In the genomic region with DNA sequence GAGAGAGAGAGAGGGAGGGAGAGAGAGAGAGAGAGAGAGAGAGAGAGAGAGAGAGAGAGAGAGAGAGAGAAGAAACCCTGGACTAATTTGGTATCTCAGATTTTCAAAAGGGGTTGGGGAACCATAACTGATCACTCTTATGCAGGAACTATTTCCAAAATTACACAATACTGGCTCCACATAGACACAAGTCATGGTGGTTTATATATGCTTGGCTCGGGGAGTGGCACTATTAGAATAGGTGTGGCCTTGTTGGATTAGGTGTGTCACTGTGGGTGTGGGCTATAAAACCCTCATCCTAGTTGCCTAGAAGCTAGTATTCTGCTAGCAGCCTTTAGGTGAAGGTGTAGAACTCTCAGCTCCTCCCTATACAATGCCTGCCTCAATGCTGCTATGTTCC, we compare ENCODE assay signal across 24 mouse cellular contexts. TPM values are rescaled to one million over a fixed set of nuclear protein-coding genes. Genes with fewer than 3 reads are reported as not detected.
DNase-seq lines count a peak whose midpoint lies in the region; ATAC-seq and TF ChIP-seq lines count a peak whose summit lies in the region.
"Had no signal": no experiment of that assay in that cellular context is flagged by ENCODE, and none has a peak within 500 bp of the region (broad histone marks: within the 10 kb centered on the region; RNA-seq: fewer than 3 reads in every experiment).

No protein-coding gene starts in this region.

- H3K36me3 ChIP-seq in stomach, postnatal 0 days (ENCODE audit: control insufficient read depth, insufficient read depth, low read length): no peaks in the 10 kb centered on the region
- H3K36me3 ChIP-seq in forebrain, embryonic 16.5 days (ENCODE audit: control insufficient read depth, insufficient read depth): no peaks in the 10 kb centered on the region
- H3K36me3 ChIP-seq: embryonic facial prominence, embryonic 13.5 days; embryonic facial prominence, embryonic 15.5 days; forebrain, embryonic 10.5 days; forebrain, embryonic 12.5 days had no signal

- ATAC-seq in granulocyte monocyte progenitor cell, adult 5-6 weeks (replicated peaks; ENCODE audit: poor library complexity, severe bottlenecking): peak; percentile 68
- ATAC-seq in megakaryocyte, adult 5-6 weeks (ENCODE audit: poor library complexity, severe bottlenecking): peak; percentile 52; the same call in 1 of the 2 replicates
- ATAC-seq in stomach, postnatal 0 days (ENCODE audit: low FRiP score, low TSS enrichment): peak; percentile 78; the same call in 1 of the 2 replicates
- ATAC-seq in forebrain, embryonic 16.5 days: no peak
- ATAC-seq: activated CD4-positive, CD25-positive, alpha-beta regulatory T cell, adult 4 months; CD4-positive, CD25-positive, alpha-beta regulatory T cell, adult 4 months; forebrain, embryonic 14.5 days; forebrain, postnatal 0 days; Patski had no signal

- H3K27ac ChIP-seq in stomach, postnatal 0 days (replicated peaks): no peak overlapping the region
- H3K27ac ChIP-seq in forebrain, embryonic 16.5 days (ENCODE audit: low read length): no peak overlapping the region
- H3K27ac ChIP-seq: embryonic facial prominence, embryonic 13.5 days; embryonic facial prominence, embryonic 15.5 days; forebrain, embryonic 10.5 days; forebrain, embryonic 12.5 days had no signal

- H3K9ac ChIP-seq in stomach, postnatal 0 days (ENCODE audit: low read length): no peak overlapping the region
- no peak overlapping the region for H3K9ac ChIP-seq in forebrain, embryonic 16.5 days (replicated peaks; ENCODE audit: low read depth, low read length)
- H3K9ac ChIP-seq: embryonic facial prominence, embryonic 15.5 days; forebrain, embryonic 12.5 days; forebrain, postnatal 0 days had no signal

- H3K27me3 ChIP-seq in stomach, postnatal 0 days (ENCODE audit: control insufficient read depth, insufficient read depth, low read length): no peaks in the 10 kb centered on the region
- no peaks in the 10 kb centered on the region for H3K27me3 ChIP-seq in forebrain, embryonic 16.5 days (replicated peaks; ENCODE audit: control insufficient read depth, insufficient read depth, low read length)
- H3K27me3 ChIP-seq: CH12.LX; embryonic facial prominence, embryonic 13.5 days; embryonic facial prominence, embryonic 15.5 days; forebrain, embryonic 12.5 days; Patski had no signal

- no peak overlapping the region for H3K4me2 ChIP-seq in stomach, postnatal 0 days (replicated peaks; ENCODE audit: low read depth)
- H3K4me2 ChIP-seq in forebrain, embryonic 16.5 days (ENCODE audit: low read length): no peak overlapping the region
- H3K4me2 ChIP-seq: embryonic facial prominence, embryonic 13.5 days; embryonic facial prominence, embryonic 15.5 days; forebrain, embryonic 12.5 days had no signal

- H3K9me3 ChIP-seq in stomach, postnatal 0 days (ENCODE audit: control insufficient read depth, low read length): no peaks in the 10 kb centered on the region
- H3K9me3 ChIP-seq in forebrain, embryonic 16.5 days (ENCODE audit: control insufficient read depth, low read length): no peaks in the 10 kb centered on the region
- H3K9me3 ChIP-seq: embryonic facial prominence, embryonic 13.5 days; embryonic facial prominence, embryonic 15.5 days; forebrain, embryonic 10.5 days; forebrain, embryonic 12.5 days; G1E had no signal

- peak; percentile 9 for DNase-seq in cerebellum, adult 9-10 months
- DNase-seq in cerebellum, adult 9-11 months: no peak
- no peak for DNase-seq in stomach, postnatal 0 days (ENCODE audit: low spot score)
- DNase-seq in layer of hippocampus, adult 11-12 months (ENCODE audit: low spot score): no peak
- DNase-seq: adrenal gland, postnatal 10 days; adrenal gland, postnatal 25 days; B cell, adult 2 months; cerebellum, adult 8-10 months; embryo, embryonic 11 days; forebrain, postnatal 0 days had no signal

- WGBS in stomach, postnatal 0 days: 36% methylated on average over 1 of the region's 1 CpGs
- 91% methylated on average over 1 of the region's 1 CpGs for WGBS in forebrain, embryonic 16.5 days

- no peaks in the 10 kb centered on the region for H3K4me1 ChIP-seq in stomach, postnatal 0 days (replicated peaks; ENCODE audit: control insufficient read depth, insufficient read depth)
- peaks cover 5% of the 10 kb centered on the region for H3K4me1 ChIP-seq in forebrain, embryonic 16.5 days (replicated peaks; ENCODE audit: control insufficient read depth, insufficient read depth, low read length)
- H3K4me1 ChIP-seq: embryonic facial prominence, embryonic 15.5 days; forebrain, embryonic 10.5 days had no signal

- no peak for TF ChIP-seq CTCF in stomach, postnatal 0 days (IDR thresholded peaks at IDR 0.05; ENCODE audit: low read depth)

- TF ChIP-seq EP300 in stomach, postnatal 0 days (optimal IDR thresholded peaks at IDR 0.05): no peak

- H3K4me3 ChIP-seq in stomach, postnatal 0 days (ENCODE audit: low read depth, low read length): no peak overlapping the region
- no peak overlapping the region for H3K4me3 ChIP-seq in forebrain, embryonic 16.5 days (replicated peaks; ENCODE audit: low read length)
- H3K4me3 ChIP-seq: embryonic facial prominence, embryonic 13.5 days; embryonic facial prominence, embryonic 15.5 days; erythroblast, embryonic 14.5 days; forebrain, embryonic 10.5 days; forebrain, embryonic 12.5 days had no signal

RNA-seq across cellular contexts. Expression of a gene that starts 14.6 kb away (rescaled TPM):
- 237 and 261 TPM in 2 replicates for total RNA-seq in granulocyte monocyte progenitor cell, adult 5-6 weeks (2014; fragmentation: Nextera tagmentation)
- total RNA-seq in granulocyte monocyte progenitor cell, adult 5-6 weeks (2017): 423 and 495 TPM in 2 replicates
- 196 and 214 TPM in 2 replicates for total RNA-seq in megakaryocyte, adult 5-6 weeks (2015)
- total RNA-seq in megakaryocyte, adult 5-6 weeks (2017): 356 and 360 TPM in 2 replicates
- polyA plus RNA-seq in stomach, postnatal 0 days (2015; fragmentation: Nextera tagmentation; extraction: Ambion mirVana): 58.8 and 58.9 TPM in 2 replicates
- polyA plus RNA-seq in forebrain, embryonic 16.5 days (2015; fragmentation: Nextera tagmentation; extraction: Ambion mirVana): 246 and 250 TPM in 2 replicates

RNA-seq across cellular contexts. Expression of a gene that starts 14.9 kb away (rescaled TPM):
- total RNA-seq in granulocyte monocyte progenitor cell, adult 5-6 weeks (2014; fragmentation: Nextera tagmentation): 37.1 and 58.1 TPM in 2 replicates
- 41.8 and 51.7 TPM in 2 replicates for total RNA-seq in granulocyte monocyte progenitor cell, adult 5-6 weeks (2017)
- total RNA-seq in megakaryocyte, adult 5-6 weeks (2015): 32.5 and 35.1 TPM in 2 replicates
- total RNA-seq in megakaryocyte, adult 5-6 weeks (2017): 35.4 and 36.5 TPM in 2 replicates
- 23.4 and 23.5 TPM in 2 replicates for polyA plus RNA-seq in stomach, postnatal 0 days (2015; fragmentation: Nextera tagmentation; extraction: Ambion mirVana)
- 68.0 and 69.1 TPM in 2 replicates for polyA plus RNA-seq in forebrain, embryonic 16.5 days (2015; fragmentation: Nextera tagmentation; extraction: Ambion mirVana)

RNA-seq across cellular contexts. Expression of a gene that starts 46.0 kb away (rescaled TPM):
- total RNA-seq in granulocyte monocyte progenitor cell, adult 5-6 weeks (2014; fragmentation: Nextera tagmentation): 3.4 and 3.5 TPM in 2 replicates
- not detected in 2 replicates for total RNA-seq in granulocyte monocyte progenitor cell, adult 5-6 weeks (2017)
- 0.51 and 2.3 TPM in 2 replicates for total RNA-seq in megakaryocyte, adult 5-6 weeks (2015)
- total RNA-seq in megakaryocyte, adult 5-6 weeks (2017): 0.44 and 1.7 TPM in 2 replicates
- 1.9 and 2.6 TPM in 2 replicates for polyA plus RNA-seq in stomach, postnatal 0 days (2015; fragmentation: Nextera tagmentation; extraction: Ambion mirVana)
- 2.2 and 3.1 TPM in 2 replicates for polyA plus RNA-seq in forebrain, embryonic 16.5 days (2015; fragmentation: Nextera tagmentation; extraction: Ambion mirVana)
- polyA plus RNA-seq: activated CD4-positive, CD25-positive, alpha-beta regulatory T cell, adult 4 months; CD4-positive, CD25-positive, alpha-beta regulatory T cell, adult 4 months had no signal

RNA-seq across cellular contexts. Expression of a gene that starts 46.1 kb away (rescaled TPM):
- 367 and 418 TPM in 2 replicates for total RNA-seq in granulocyte monocyte progenitor cell, adult 5-6 weeks (2014; fragmentation: Nextera tagmentation)
- 145 and 149 TPM in 2 replicates for total RNA-seq in granulocyte monocyte progenitor cell, adult 5-6 weeks (2017)
- total RNA-seq in megakaryocyte, adult 5-6 weeks (2015): 268 and 281 TPM in 2 replicates
- total RNA-seq in megakaryocyte, adult 5-6 weeks (2017): 99.0 and 176 TPM in 2 replicates
- polyA plus RNA-seq in stomach, postnatal 0 days (2015; fragmentation: Nextera tagmentation; extraction: Ambion mirVana): 53.5 and 61.4 TPM in 2 replicates
- 164 and 187 TPM in 2 replicates for polyA plus RNA-seq in forebrain, embryonic 16.5 days (2015; fragmentation: Nextera tagmentation; extraction: Ambion mirVana)
